Mouse (Mus musculus) forebrain, embryonic 12.5 days (tissue): ENCODE measurements around the gene Ttc7b. TPM values are rescaled to one million over a fixed set of nuclear protein-coding genes. Genes with fewer than 3 reads are reported as not detected.

Source experiments
- ATAC-seq: fragments of 200-750 bp; cut with Nextera tagmentation; 2 replicates; pipeline ENCODE4 v1.8.0; 2017; ENCODE audit warnings: moderate TSS enrichment; ENCODE audit not compliant: low FRiP score
- H3K27ac ChIP-seq: fragments of 300-500 bp; sonication (generic); 2 replicates; pipeline ENCODE4 v1.5.1; 2016; ENCODE audit warnings: mild to moderate bottlenecking
- H3K27me3 ChIP-seq: fragments of 300-500 bp; sonication (generic); 2 replicates; pipeline ENCODE4 v1.6.1; 2016; ENCODE audit warnings: mild to moderate bottlenecking
- H3K36me3 ChIP-seq: fragments of 300-500 bp; sonication (generic); replicated peaks from 2 replicates; pipeline ENCODE4 v1.6.1; 2016; ENCODE audit warnings: mild to moderate bottlenecking
- H3K4me1 ChIP-seq: fragments of 300-500 bp; sonication (generic); 2 replicates; pipeline ENCODE4 v1.6.1; 2016
- H3K4me2 ChIP-seq: fragments of 300-500 bp; sonication (generic); 2 replicates; pipeline ENCODE4 v1.6.1; 2016; ENCODE audit warnings: mild to moderate bottlenecking, moderate library complexity
- H3K4me3 ChIP-seq: fragments of 300-500 bp; sonication (generic); replicated peaks from 2 replicates; pipeline ENCODE4 v1.5.1; 2016; ENCODE audit warnings: mild to moderate bottlenecking
- H3K9ac ChIP-seq: fragments of 300-500 bp; sonication (generic); 2 replicates; pipeline ENCODE4 v1.6.1; 2016; ENCODE audit warnings: mild to moderate bottlenecking
- H3K9me3 ChIP-seq: fragments of 300-500 bp; sonication (generic); 2 replicates; pipeline ENCODE4 v1.6.1; 2016
- WGBS: fragments of 180-500 bp; shearing (Covaris S2); methylation state at CpG from one replicate; pipeline ENCODE4 v1.1.7; 2016; 5-methylcytosine and 5-hydroxymethylcytosine counted together
- polyA plus RNA-seq: library from polyadenylated mRNA; unstranded; fragments of >200 nt; fragmentation: Nextera tagmentation; extraction: Ambion mirVana; gene quantifications from 2 replicates; pipeline ENCODE4 v1.2.1, GENCODE M21; 2016

Ttc7b gene
- 5.1 and 5.8 TPM in 2 replicates for polyA plus RNA-seq

GRCm38 (mm10) chr12:100520794-100521186, at the start of gene Ttc7b:
TSS of gene Ttc7b (minus strand) at chr12:100520826.
- H3K4me2 ChIP-seq, result peak within 1 kb of the TSS; percentile 86
- H3K9ac ChIP-seq, result peak within 1 kb of the TSS; percentile 89
- no peaks in the 10 kb centered on the region for H3K9me3 ChIP-seq
- peak within 1 kb of the TSS; percentile 81 for H3K27ac ChIP-seq
- H3K27me3 ChIP-seq, result peaks cover 5% of the 10 kb centered on the region; the same call in 1 of the 2 replicates
- WGBS, result 3% methylated on average over 36 of the region's 42 CpGs
- H3K36me3 ChIP-seq, result peaks cover under 1% of the 10 kb centered on the region; the same call in 1 of the 2 replicates
- H3K4me1 ChIP-seq, result peaks cover 27% of the 10 kb centered on the region
- ATAC-seq, result peak; percentile 74
- peak within 1 kb of the TSS; percentile 89 for H3K4me3 ChIP-seq

DNA sequence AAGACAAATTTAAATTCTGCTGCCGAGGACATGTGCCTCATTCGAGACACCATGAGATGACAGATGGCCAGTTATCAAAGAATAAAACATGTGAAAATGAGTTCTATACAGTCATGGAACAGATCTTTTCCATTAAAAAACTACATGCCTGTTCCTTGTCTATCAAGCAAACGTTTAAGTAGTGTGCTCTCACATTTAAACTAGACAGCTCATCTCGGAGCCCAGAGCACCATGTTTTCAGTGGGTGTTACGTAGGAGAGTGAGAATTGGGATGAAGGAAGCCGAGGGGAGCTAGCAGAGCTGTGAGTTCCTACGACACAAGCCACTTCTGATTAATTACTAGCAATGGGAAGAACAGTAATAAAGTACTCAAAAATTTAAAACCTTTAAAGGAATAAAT, 48.2 kb upstream of the Ttc7b start:
- H3K27ac ChIP-seq, result no peak overlapping the region
- H3K36me3 ChIP-seq, result no peaks in the 10 kb centered on the region
- no peak overlapping the region for H3K4me2 ChIP-seq
- H3K4me3 ChIP-seq, result no peak overlapping the region
- no peaks in the 10 kb centered on the region for H3K27me3 ChIP-seq
- ATAC-seq, result no peak
- no peaks in the 10 kb centered on the region for H3K4me1 ChIP-seq
- H3K9me3 ChIP-seq, result no peaks in the 10 kb centered on the region
- WGBS, result 86% methylated on average over 7 of the region's 7 CpGs
- H3K9ac ChIP-seq, result no peak overlapping the region

DNA sequence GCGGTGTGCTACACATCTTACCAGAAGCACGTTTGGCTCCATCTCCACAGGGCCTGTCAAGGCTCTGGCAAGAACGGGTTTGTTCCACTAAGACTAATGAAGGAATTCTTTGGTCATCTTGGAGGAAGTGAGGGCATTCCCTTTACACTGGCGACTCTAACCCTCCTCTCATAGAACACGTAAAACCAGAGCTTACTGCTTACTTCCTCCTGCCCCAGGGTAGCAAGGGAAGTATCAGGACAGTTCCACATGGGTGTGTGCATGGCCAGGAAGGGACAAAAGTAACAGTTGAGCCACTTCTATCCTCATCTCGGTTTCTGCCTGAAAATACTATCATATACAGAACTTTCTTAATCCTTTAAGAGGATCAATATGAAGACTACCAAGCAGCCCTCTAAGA, 47.5 kb upstream of the Ttc7b start:
- WGBS, result 83% methylated on average over 6 of the region's 6 CpGs
- H3K9ac ChIP-seq, result no peak overlapping the region

GRCm38 (mm10) chr12:100567627-100568026, 47.0 kb upstream of the Ttc7b start:
- H3K9ac ChIP-seq, result no peak overlapping the region
- H3K36me3 ChIP-seq, result no peaks in the 10 kb centered on the region
- no peak overlapping the region for H3K4me3 ChIP-seq
- H3K27ac ChIP-seq, result no peak overlapping the region
- 76% methylated on average over 3 of the region's 3 CpGs for WGBS
- no peaks in the 10 kb centered on the region for H3K4me1 ChIP-seq
- ATAC-seq, result no peak
- H3K27me3 ChIP-seq, result no peaks in the 10 kb centered on the region
- H3K9me3 ChIP-seq, result no peaks in the 10 kb centered on the region
- no peak overlapping the region for H3K4me2 ChIP-seq

More for the DNA sequence above, 47.5 kb upstream of the Ttc7b start:
- Histone ChIP-seq H3K27me3 (no peaks in the 10 kb centered on the region), H3K4me2 (no peak overlapping the region), H3K4me1 (no peaks in the 10 kb centered on the region), H3K9me3 (no peaks in the 10 kb centered on the region), H3K4me3 (no peak overlapping the region), H3K27ac (no peak overlapping the region), H3K36me3 (no peaks in the 10 kb centered on the region)
- ATAC-seq, result no peak

DNA sequence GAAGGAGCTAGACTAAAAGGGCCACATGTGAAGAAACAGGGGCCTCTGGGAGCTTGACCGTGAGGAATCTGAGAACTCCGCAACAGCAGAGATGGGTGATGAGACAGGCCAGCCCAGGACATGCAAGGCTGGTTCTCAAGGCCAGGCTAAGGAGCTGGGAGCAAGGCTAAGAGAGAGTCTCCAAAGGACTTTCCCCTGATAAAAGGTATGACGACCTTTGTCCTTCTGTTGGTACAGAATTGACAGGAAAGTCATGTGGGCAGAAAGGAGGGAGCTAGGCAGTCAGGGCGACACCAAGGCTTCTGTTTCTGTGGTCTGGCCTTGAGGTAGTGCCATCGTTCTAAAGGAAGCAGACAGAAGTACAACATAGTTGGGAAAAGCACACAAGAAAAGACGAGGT, 33.0 kb upstream of the Ttc7b start:
- no peak overlapping the region for H3K4me2 ChIP-seq
- no peaks in the 10 kb centered on the region for H3K36me3 ChIP-seq
- no peak for ATAC-seq
- no peak overlapping the region for H3K9ac ChIP-seq
- no peaks in the 10 kb centered on the region for H3K27me3 ChIP-seq
- H3K9me3 ChIP-seq, result no peaks in the 10 kb centered on the region
- H3K27ac ChIP-seq, result no peak overlapping the region
- H3K4me1 ChIP-seq, result no peaks in the 10 kb centered on the region
- H3K4me3 ChIP-seq, result no peak overlapping the region
- WGBS, result 91% methylated on average over 6 of the region's 6 CpGs

GRCm38 (mm10) chr12:100551972-100552371, 31.3 kb upstream of the Ttc7b start:
- ATAC-seq, result no peak
- WGBS, result 82% methylated on average over 1 of the region's 1 CpGs

GRCm38 (mm10) chr12:100544194-100544567, 23.6 kb upstream of the Ttc7b start:
- H3K4me2 ChIP-seq, result no peak overlapping the region
- WGBS, result 90% methylated on average over 4 of the region's 4 CpGs
- ATAC-seq, result no peak
- H3K27me3 ChIP-seq, result no peaks in the 10 kb centered on the region
- H3K36me3 ChIP-seq, result no peaks in the 10 kb centered on the region
- H3K9ac ChIP-seq, result no peak overlapping the region
- no peak overlapping the region for H3K27ac ChIP-seq
- no peak overlapping the region for H3K4me3 ChIP-seq
- H3K4me1 ChIP-seq, result no peaks in the 10 kb centered on the region
- no peaks in the 10 kb centered on the region for H3K9me3 ChIP-seq

More at GRCm38 (mm10) chr12:100551972-100552371, 31.3 kb upstream of the Ttc7b start:
- Histone ChIP-seq H3K4me2 (no peak overlapping the region), H3K36me3 (no peaks in the 10 kb centered on the region), H3K4me3 (no peak overlapping the region), H3K9ac (no peak overlapping the region), H3K9me3 (no peaks in the 10 kb centered on the region), H3K27ac (no peak overlapping the region), H3K4me1 (no peaks in the 10 kb centered on the region), H3K27me3 (no peaks in the 10 kb centered on the region)

- Histone ChIP-seq H3K27ac (no peak overlapping the region), H3K9me3 (no peaks in the 10 kb centered on the region), H3K9ac (no peak overlapping the region), H3K4me3 (no peak overlapping the region), H3K4me1 (no peaks in the 10 kb centered on the region), H3K27me3 (no peaks in the 10 kb centered on the region), H3K4me2 (no peak overlapping the region), H3K36me3 (no peaks in the 10 kb centered on the region)
- ATAC-seq, result no peak
- 82% methylated on average over 6 of the region's 6 CpGs for WGBS
These were observed 23.0 kb upstream of the Ttc7b start for GRCm38 (mm10) chr12:100543437-100544193.

GRCm38 (mm10) chr12:100542494-100542893, 21.9 kb upstream of the Ttc7b start:
- no peak overlapping the region for H3K4me3 ChIP-seq
- no peaks in the 10 kb centered on the region for H3K9me3 ChIP-seq
- no peaks in the 10 kb centered on the region for H3K27me3 ChIP-seq
- no peak for ATAC-seq
- H3K27ac ChIP-seq, result no peak overlapping the region
- no peaks in the 10 kb centered on the region for H3K36me3 ChIP-seq
- no peaks in the 10 kb centered on the region for H3K4me1 ChIP-seq
- 87% methylated on average over 6 of the region's 6 CpGs for WGBS
- H3K4me2 ChIP-seq, result no peak overlapping the region
- H3K9ac ChIP-seq, result no peak overlapping the region

DNA sequence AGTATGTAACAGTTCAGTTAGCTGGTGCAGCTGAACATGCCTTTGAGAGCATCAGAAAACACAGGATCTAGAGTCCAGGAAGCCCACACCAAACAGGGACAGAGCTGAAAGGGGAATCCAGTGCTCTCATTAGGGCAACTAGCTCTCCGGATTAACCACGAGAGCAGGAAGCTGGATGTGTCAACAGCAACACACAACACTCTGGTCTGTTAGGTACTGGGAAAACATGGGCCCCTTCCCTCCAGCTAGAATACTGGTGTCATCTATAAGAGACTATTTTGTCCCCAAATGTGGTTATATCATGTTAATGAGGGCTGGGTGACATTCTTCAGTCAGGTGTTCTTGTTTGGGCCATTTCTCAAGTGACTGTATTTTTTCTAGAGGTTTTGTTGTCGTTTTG, 21.4 kb upstream of the Ttc7b start:
- H3K36me3 ChIP-seq, result no peaks in the 10 kb centered on the region
- H3K9ac ChIP-seq, result no peak overlapping the region
- no peaks in the 10 kb centered on the region for H3K4me1 ChIP-seq
- no peaks in the 10 kb centered on the region for H3K9me3 ChIP-seq
- H3K4me2 ChIP-seq, result no peak overlapping the region
- no peak for ATAC-seq
- H3K4me3 ChIP-seq, result no peak overlapping the region
- H3K27ac ChIP-seq, result no peak overlapping the region
- WGBS, result 51% methylated on average over 3 of the region's 3 CpGs
- no peaks in the 10 kb centered on the region for H3K27me3 ChIP-seq

DNA sequence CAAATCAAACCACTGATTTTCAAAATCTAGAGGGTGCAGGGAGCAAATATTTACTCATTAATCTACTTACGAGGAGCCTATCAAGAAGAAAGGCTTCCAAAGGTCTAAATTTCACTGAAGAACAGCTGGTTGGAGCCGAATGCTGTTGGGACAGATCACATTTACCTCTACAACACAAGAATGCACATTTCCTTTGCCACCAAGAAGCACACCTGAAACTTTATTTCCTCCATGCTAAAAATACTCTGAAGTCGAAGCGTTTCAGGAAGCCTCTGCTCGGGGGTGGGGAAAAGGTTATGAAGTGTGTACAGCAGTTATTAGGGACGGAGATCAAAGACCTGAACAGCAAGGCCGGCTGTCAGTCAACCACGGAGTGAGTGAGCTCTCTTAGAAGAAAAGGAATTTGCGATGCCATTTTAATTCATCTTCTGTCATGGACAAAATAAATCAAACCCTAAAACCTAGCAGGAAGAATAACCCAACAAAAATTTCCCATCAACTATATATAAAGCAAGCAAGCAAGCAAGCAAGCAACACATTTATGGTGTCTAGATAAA, 18.6 kb upstream of the Ttc7b start:
- Histone ChIP-seq H3K4me1 (peaks cover 9% of the 10 kb centered on the region), H3K27me3 (no peaks in the 10 kb centered on the region), H3K4me3 (no peak overlapping the region), H3K27ac (no peak overlapping the region), H3K36me3 (no peaks in the 10 kb centered on the region), H3K9me3 (no peaks in the 10 kb centered on the region), H3K4me2 (no peak overlapping the region), H3K9ac (no peak overlapping the region)
- no peak for ATAC-seq
- WGBS, result 75% methylated on average over 9 of the region's 9 CpGs

DNA sequence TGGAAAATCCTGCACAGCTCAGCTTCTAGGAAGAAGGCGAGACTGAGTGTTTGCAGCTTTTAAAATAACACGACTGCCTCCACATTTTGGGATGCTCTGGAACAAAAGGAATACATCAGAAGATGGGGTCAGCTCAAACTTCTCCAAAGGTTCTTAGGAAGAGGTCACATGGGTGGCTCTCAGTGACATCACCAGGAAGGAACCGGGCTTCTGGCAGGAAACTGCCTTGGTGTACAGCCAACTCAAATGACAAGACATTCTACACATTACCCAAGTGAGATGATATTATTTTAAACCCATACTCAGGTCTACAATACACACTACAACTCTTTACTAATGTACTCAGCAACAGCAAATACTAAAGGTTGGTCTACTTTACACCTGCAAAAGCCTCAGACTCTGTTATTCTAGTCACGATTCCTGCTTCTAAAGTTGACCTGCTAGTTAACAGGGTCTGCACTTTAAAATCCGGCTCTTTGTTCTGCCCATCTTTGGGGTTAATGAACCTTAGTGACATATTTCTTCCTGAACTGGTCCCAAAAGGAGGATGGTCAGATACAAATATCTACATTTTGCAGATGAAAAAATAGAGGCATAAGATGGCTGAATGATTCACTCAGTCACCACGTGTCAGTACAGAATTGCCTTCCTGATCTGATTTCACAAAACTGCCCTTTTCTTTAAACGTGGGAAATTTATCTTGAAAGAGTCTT, 18.0 kb upstream of the Ttc7b start:
- Histone ChIP-seq H3K4me3 (no peak overlapping the region), H3K4me2 (no peak overlapping the region), H3K27ac (no peak overlapping the region), H3K36me3 (no peaks in the 10 kb centered on the region), H3K9ac (no peak overlapping the region), H3K27me3 (no peaks in the 10 kb centered on the region), H3K9me3 (no peaks in the 10 kb centered on the region), H3K4me1 (peaks cover 14% of the 10 kb centered on the region)
- WGBS, result 74% methylated on average over 7 of the region's 7 CpGs
- ATAC-seq, result no peak
